Mouse (Mus musculus) ovary, postnatal 36 days (tissue): ENCODE measurements around the gene Sco1.

Source experiments
- DNase-seq: peaks from one replicate; pipeline ENCODE4 v3.0.0; 2022; ENCODE audit warnings: low spot score, mixed read lengths

The Sco1 gene

DNA sequence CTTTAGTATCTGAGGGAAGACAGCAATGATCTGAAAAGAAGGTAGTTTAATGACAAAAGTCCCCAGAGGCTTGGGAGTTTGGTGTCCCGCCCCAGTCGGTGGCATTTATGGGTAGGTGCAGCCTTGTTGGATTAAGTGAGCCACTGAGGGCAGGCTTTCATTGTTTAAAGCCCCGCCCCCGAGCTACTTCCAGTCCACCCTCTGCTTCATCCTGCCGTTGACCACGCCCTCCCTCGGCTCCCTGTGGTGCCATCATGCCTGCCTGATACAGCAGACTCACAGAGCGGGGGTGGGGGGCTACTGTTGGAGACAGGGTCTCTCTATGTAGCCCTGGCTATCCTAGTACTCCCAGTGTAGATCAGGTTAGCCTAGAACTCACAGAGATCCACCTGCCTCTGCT is 9.5 kb upstream of the Sco1 start:
- DNase-seq = no peak

GRCm38 (mm10) chr11:67044959-67045358 is 7.5 kb upstream of the Sco1 start:
- no peak for DNase-seq

DNA sequence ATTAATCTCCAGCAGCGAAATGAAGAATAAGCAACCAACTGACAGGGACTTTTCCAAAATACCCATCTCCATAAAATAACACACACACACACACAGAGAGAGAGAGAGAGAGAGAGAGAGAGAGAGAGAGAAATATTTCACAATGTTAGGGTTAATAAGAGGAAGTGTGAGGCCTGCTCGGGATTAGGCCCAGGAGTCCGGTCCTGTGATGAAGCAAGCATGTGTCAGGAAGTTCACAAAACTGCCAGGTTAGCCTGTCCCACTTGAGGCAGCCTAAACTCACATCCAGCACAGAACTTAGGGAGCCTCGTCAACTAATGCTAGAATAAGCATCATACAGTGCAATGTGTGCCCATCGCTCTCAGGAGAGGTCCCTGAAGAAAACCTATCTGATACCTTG is 5.3 kb upstream of the Sco1 start:
- DNase-seq = no peak

DNA sequence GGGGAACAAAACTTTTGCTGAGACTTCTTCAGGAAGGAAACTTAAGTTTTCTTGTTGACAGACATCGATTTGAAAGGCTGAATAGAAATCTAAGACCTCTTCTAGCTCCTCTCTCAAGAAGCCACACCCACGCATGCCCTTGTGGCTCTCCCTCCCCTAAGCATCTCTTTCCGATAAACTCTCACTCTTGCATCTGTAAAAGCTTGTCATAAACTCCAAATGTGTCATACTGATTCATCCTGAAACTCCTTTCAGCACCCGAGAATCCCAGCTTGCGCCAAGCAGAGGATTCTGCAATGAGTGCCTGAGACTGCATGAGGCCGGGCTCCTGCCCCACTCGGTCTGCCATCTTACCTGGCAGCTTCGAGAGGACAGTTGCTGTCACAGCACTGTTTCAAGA is 4.0 kb upstream of the Sco1 start:
- no peak for DNase-seq

DNA sequence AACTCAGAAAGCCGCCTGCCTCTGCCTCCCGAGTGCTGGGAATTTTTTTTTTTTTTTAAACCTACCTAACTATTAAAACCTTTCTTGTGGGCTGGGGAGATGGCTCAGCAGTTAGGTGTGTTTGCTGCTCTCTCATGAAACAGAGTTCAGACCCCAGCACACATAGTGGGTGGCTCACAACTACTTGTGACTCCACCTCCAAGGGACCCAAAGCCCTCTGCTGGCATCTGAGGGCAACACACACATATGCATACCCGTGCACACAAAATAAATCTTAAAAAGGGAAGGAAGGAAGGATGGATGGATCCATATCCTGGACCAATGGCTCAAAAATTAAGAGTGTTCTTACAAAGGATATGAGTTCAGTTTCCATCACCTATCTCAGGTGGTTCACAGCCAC is 3.2 kb upstream of the Sco1 start:
- DNase-seq = no peak

GRCm38 (mm10) chr11:67051676-67052320 is 672 bp upstream of the Sco1 start:
- DNase-seq = no peak

DNA sequence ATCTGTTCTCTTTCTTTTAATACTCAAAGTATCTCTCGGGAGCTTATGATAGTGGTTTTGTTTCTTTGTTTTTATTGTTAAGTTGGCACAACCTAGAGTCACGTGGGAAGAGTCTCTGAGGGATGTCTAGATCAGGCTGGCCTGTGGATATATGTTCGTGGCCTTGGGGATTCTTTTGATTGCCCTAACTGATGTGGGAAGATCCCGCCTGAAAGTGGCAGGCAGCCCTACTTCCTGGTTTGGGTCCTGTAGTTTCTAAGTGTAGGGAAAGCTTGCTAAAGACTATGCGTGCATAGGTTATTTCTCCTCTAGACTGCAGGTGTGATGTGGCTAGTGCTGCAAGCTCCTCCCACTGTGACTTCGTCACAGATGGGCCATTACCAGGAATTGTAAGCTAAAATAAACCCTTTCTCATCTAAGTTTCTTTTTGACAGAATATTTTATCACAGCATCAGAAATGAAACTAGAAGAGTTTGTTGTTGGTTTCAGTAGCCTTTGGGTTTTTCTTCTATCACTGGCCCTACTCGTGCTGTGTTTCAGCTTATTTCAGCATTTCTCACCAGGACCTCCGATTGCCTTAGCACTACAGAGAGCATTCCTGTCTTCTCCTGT is 2.4 kb downstream of the Sco1 start:
- DNase-seq = no peak

GRCm38 (mm10) chr11:67061311-67061710 is 8.8 kb downstream of the Sco1 start:
- no peak for DNase-seq

DNA sequence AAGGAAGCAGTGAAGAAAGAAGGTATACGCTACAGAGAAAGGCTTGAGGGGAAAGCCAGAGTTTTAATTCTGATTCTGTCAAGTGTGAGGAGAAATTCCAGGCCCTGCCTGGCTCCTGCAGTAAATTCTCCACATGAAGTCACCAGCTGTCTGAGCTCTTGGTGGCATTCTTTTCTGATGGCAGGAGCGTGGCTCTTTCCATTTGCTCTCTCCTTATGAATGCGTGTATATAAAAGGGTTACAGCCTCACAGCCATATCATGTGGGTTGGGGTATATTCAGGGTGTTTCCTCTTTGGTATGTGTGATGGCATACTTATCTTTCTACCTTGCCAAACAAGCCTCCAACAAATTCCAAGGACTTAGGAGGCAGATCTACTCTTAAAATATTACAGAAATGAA is 10.3 kb downstream of the Sco1 start:
- no peak for DNase-seq

DNA sequence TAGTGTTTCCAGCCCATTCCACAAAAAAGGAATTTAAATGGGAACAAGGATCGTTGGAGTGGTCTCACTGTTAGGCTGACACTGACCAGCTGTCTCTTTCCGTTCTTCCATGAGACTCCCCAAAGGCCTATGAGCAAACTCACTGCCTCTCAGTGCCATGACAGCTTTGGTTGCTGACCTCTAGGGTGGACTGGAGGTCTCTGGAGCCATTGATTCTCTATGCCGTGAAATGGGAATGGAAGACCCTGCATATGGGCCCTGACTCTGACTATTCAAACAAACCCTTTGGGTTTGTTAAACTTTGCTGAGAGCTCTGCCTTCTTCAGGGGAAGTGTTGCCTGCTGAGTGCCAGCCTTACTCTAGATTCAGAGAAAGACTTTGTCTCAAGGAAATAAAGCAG is 15.3 kb downstream of the Sco1 start:
- DNase-seq = no peak

DNA sequence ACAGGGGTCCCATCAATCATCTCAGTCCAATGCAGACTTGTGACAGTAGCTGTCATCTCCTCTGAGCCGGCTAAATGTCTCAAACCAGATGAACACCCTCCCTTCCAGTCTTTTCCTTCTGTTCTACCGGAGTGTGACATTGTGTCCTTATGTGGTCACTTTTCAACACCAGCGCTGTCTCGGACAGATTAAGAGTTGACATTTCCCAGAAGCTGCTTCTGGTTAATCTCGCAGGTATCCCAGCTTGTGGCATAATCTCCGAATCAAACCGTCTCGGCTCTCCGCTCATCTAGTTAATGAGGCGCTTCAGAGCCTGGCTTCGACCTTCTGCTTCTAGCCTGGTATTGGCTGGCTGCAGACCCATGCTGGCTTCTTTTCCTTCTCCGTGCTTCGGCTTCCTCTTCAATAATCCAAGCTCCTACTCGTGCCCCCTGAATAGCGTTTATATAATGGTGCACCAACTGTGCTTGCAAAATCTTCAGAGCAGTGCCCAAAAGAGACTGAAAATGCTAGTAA is 20.2 kb downstream of the Sco1 start:
- DNase-seq = no peak

- no peak for DNase-seq
Measured at GRCm38 (mm10) chr11:67075036-67075435, 22.6 kb downstream of the Sco1 start.

DNA sequence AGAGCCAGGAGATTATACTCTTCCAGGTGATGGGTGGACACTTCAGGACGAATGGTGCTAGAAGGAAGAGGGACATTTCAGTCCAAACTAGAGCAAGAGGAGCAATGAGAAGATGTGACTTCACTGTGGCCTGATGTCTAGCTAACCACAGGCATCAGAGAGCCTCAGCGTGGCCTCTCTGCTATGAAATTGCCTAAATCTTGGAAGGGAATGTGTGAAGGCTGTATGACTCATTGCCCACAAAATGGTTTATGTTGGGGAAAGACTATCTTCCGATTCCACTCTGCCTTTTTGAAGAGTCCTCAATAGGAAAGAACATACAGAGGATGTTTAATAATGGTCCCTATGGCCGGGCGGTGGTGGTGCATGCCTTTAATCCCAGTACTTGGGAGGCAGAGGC is 24.3 kb downstream of the Sco1 start:
- no peak for DNase-seq

DNA sequence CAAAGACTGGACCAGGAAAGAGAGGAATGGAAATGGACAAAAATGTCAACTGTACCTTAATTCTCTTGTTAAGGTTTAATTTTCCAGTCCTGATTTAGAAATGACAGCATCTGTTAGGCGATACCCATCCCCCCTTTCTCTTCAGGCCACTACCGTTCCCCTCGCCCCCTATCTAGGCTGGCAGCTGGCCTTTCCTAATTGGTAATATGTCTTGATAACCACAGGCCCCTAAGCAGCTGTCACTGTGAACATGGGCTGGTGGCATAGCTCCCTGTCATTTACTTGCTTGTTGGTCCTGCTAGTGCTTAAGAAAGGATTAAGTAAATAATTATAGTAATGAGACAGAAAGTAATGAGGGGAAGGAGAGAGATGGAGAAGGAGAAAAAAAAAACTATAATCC is 25.0 kb downstream of the Sco1 start:
- no peak for DNase-seq

- no peak for DNase-seq
Measured at GRCm38 (mm10) chr11:67078000-67078399, 25.5 kb downstream of the Sco1 start, which contains the start of gene Myh3. Gene Myh3 (plus strand): TSS chr11:67078300.

- DNase-seq = no peak
Measured at GRCm38 (mm10) chr11:67078888-67079287, 26.4 kb downstream of the Sco1 start.

- DNase-seq = no peak
Measured at GRCm38 (mm10) chr11:67079740-67080139, 27.3 kb downstream of the Sco1 start.

DNA sequence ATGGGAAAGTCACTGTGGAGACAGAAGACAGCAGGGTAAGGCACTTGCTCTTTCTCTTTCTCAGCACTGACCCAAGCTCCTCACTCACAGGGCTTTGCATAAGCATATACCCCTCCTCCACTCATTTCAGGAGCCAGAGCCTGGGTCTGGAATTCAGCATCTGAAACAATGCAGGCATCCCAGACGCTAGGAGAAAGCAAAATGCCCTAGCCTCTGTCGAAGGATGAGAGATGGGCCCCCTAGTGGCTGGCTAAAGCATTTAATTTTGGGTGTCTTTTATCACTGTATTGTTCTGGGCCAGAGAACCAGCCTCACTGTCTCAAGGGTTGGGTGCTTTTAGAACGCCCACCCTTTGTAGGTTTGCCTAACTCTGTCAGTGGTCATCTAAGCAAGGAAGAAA is 27.7 kb downstream of the Sco1 start:
- no peak for DNase-seq

- DNase-seq = peak; percentile 44
Measured at GRCm38 (mm10) chr11:67081125-67081649, 28.7 kb downstream of the Sco1 start.

- DNase-seq = no peak
Measured at GRCm38 (mm10) chr11:67082188-67082587, 29.7 kb downstream of the Sco1 start.

DNA sequence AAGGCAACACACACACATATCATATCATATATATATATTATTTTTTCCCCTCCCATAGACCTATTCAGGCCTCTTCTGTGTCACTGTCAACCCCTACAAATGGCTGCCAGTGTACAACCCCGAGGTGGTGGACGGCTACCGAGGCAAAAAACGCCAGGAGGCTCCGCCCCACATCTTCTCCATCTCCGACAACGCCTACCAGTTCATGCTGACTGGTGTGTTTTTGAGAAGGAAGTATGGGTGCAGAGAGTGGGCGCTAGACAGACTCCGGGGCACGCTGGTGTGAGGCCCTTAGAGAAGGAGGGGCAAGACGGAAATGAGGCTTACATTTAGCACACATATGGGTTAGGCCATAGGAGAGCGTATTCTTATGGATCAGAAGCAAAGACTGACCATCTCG is 30.3 kb downstream of the Sco1 start:
- DNase-seq = no peak

DNA sequence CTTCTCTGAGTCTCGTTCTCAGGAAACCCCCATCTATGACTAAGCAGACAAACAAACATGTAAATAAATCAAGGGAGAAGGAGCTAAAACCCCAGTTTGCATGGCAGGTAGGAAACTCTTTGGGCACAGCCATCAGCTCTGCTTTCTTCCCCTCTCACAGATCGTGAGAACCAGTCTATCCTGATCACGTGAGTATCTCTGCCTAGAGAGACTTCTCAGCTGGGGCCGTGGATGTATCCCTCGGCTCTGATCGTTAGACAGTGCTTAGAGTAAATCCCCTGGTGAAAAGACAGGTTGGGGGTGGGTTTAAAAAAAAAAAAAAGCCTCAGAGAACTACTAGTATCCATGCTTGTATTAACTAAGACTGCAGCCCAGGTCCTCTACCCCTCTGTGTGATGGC is 30.8 kb downstream of the Sco1 start:
- DNase-seq = no peak

- no peak for DNase-seq
Measured at GRCm38 (mm10) chr11:67083712-67084340, 31.4 kb downstream of the Sco1 start.
